Mouse (Mus musculus) forebrain, embryonic 11.5 days (tissue): ENCODE results near the gene Olfr617. TPM values are rescaled to one million over a fixed set of nuclear protein-coding genes. Genes with fewer than 3 reads are reported as not detected.

Experiments
- microRNA-seq: library from miRNA; unstranded; fragments of <30 nt; microRNA quantifications from one replicate; pipeline ENCODE4, GENCODE M21; 2016; ENCODE audit not compliant: insufficient number of aligned reads
- polyA plus RNA-seq: library from polyadenylated mRNA; unstranded; fragments of >200 nt; fragmentation: Nextera tagmentation; extraction: Ambion mirVana; gene quantifications from 2 replicates; pipeline ENCODE4 v1.2.1, GENCODE M21; 2014

Gene Olfr617
- polyA plus RNA-seq, 1 experiment from 2014 or later: not detected

Small RNAs within 50 kb of the gene (microRNA-seq; reads per million reads assigned to microRNA genes)
- gene Gm26506: not detected

Other genes starting within 250 kb of the Olfr617 start
- not detected in 2 replicates for gene Olfr598, start 249.5 kb upstream of the Olfr617 start, polyA plus RNA-seq
- not detected in 2 replicates for gene Olfr599, start 237.1 kb upstream of the Olfr617 start, polyA plus RNA-seq
- not detected in 2 replicates for gene Olfr600, start 223.4 kb upstream of the Olfr617 start, polyA plus RNA-seq
- gene Olfr601, start 210.4 kb upstream of the Olfr617 start, polyA plus RNA-seq: not detected in 2 replicates
- gene Olfr603, start 186.9 kb upstream of the Olfr617 start, polyA plus RNA-seq: not detected in 2 replicates
- gene Usp17lc, start 158.0 kb upstream of the Olfr617 start, polyA plus RNA-seq: not detected in 2 replicates
- gene Olfr605, start 127.6 kb upstream of the Olfr617 start, polyA plus RNA-seq: not detected in 2 replicates
- not detected in 2 replicates for gene Olfr606, start 124.0 kb upstream of the Olfr617 start, polyA plus RNA-seq
- gene Olfr607, start 108.9 kb upstream of the Olfr617 start, polyA plus RNA-seq: not detected in 2 replicates
- not detected in 2 replicates for gene Olfr608, start 103.2 kb upstream of the Olfr617 start, polyA plus RNA-seq
- gene Olfr609, start 75.0 kb upstream of the Olfr617 start, polyA plus RNA-seq: not detected in 2 replicates
- gene Olfr610, start 60.9 kb upstream of the Olfr617 start, polyA plus RNA-seq: not detected in 2 replicates
- gene Olfr611, start 52.2 kb upstream of the Olfr617 start, polyA plus RNA-seq: not detected in 2 replicates
- not detected in 2 replicates for gene Olfr612, start 30.3 kb upstream of the Olfr617 start, polyA plus RNA-seq
- not detected in 2 replicates for gene Olfr613, start 25.0 kb upstream of the Olfr617 start, polyA plus RNA-seq
- gene Olfr615, start 17.0 kb upstream of the Olfr617 start, polyA plus RNA-seq: not detected in 2 replicates
- gene Olfr616, start 3.9 kb upstream of the Olfr617 start, polyA plus RNA-seq: not detected in 2 replicates
- gene Olfr618, start 17.0 kb downstream of the Olfr617 start, polyA plus RNA-seq: not detected in 2 replicates
- gene Olfr619, start 27.5 kb downstream of the Olfr617 start, polyA plus RNA-seq: not detected in 2 replicates
- gene Olfr620, start 39.5 kb downstream of the Olfr617 start, polyA plus RNA-seq: not detected in 2 replicates
- not detected in 2 replicates for gene Olfr622, start 69.6 kb downstream of the Olfr617 start, polyA plus RNA-seq
- not detected in 2 replicates for gene Olfr623, start 90.6 kb downstream of the Olfr617 start, polyA plus RNA-seq
- gene Olfr624, start 98.1 kb downstream of the Olfr617 start, polyA plus RNA-seq: not detected in 2 replicates
- not detected in 2 replicates for gene Olfr625-ps1, start 109.7 kb downstream of the Olfr617 start, polyA plus RNA-seq
- not detected in 2 replicates for gene Olfr243, start 141.6 kb downstream of the Olfr617 start, polyA plus RNA-seq
- not detected in 2 replicates for gene Olfr628, start 157.3 kb downstream of the Olfr617 start, polyA plus RNA-seq
- gene Olfr629, start 171.9 kb downstream of the Olfr617 start, polyA plus RNA-seq: not detected in 2 replicates
- not detected in 2 replicates for gene Olfr630, start 184.3 kb downstream of the Olfr617 start, polyA plus RNA-seq
- not detected in 2 replicates for gene Olfr69, start 198.5 kb downstream of the Olfr617 start, polyA plus RNA-seq
- not detected in 2 replicates for gene Olfr68, start 206.6 kb downstream of the Olfr617 start, polyA plus RNA-seq
- gene Olfr67, start 218.8 kb downstream of the Olfr617 start, polyA plus RNA-seq: not detected in 2 replicates
- 770 and 789 TPM in 2 replicates for gene Hbb-bt, start 240.9 kb downstream of the Olfr617 start, polyA plus RNA-seq